Mouse (Mus musculus) hematopoietic stem cell, adult 5-6 weeks (primary cell): ENCODE data around the gene Kcnh1. TPM values are rescaled to one million over a fixed set of nuclear protein-coding genes. Genes with fewer than 3 reads are reported as not detected.

Source experiments
- total RNA-seq: library from RNA; stranded (forward); fragments of 172-1452, 232-1000 nt; gene quantifications from 2 replicates; pipeline ENCODE4 v1.2.3, GENCODE M21; 2017

The Kcnh1 gene
- total RNA-seq, 1 experiment from 2014 or later, result not detected

Other genes starting within 250 kb of the Kcnh1 start
- gene Rd3, start 213.4 kb upstream of the Kcnh1 start, total RNA-seq, result not detected in 2 replicates
- gene Traf5, start 98.2 kb upstream of the Kcnh1 start, total RNA-seq, result 16.1 and 21.1 TPM in 2 replicates
- gene Rcor3, start 52.7 kb upstream of the Kcnh1 start, total RNA-seq, result 19.6 and 26.6 TPM in 2 replicates